ENCODE assay signal across 15 mouse cellular contexts in the genomic region with DNA sequence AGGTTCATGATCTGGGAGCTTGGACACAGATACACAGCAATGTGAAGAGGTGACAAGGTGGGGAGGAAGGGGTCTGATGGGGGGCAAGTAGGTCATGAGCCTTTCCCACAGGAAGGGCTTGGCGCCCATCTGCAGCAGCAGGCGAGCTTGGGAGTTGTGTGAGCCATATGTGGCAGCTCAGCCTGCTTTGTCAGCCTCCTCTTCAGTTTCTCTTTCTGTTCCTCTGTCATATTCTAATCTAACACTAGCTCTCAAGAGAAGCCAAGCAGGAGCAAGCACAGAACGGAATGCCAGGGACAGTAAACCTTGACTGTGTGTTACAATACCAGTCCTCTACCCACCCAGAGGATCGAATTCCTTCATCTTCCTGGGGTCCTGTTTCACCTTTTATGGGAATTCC.
"Had no signal": no experiment of that assay in that cellular context is flagged by ENCODE, and none has a peak within 500 bp of the region (broad histone marks: within the 10 kb centered on the region; RNA-seq: fewer than 3 reads in every experiment).

No protein-coding gene starts in this region.

- H3K27ac ChIP-seq: limb, embryonic 13.5 days; midbrain, embryonic 13.5 days; neural tube, embryonic 15.5 days had no signal

- H3K9ac ChIP-seq: limb, embryonic 13.5 days; lung, embryonic 14.5 days; midbrain, embryonic 13.5 days; neural tube, embryonic 15.5 days had no signal

- H3K27me3 ChIP-seq: limb, embryonic 13.5 days; megakaryocyte, embryonic 14.5 days; midbrain, embryonic 13.5 days; neural tube, embryonic 15.5 days had no signal

- ATAC-seq: midbrain, embryonic 13.5 days had no signal

- H3K9me3 ChIP-seq: limb, embryonic 13.5 days; midbrain, embryonic 13.5 days; neural tube, embryonic 15.5 days had no signal

- H3K4me1 ChIP-seq: megakaryocyte, embryonic 14.5 days; midbrain, embryonic 13.5 days; neural tube, embryonic 15.5 days had no signal

- H3K36me3 ChIP-seq: limb, embryonic 13.5 days; midbrain, embryonic 13.5 days; neural tube, embryonic 15.5 days had no signal

- H3K4me2 ChIP-seq: limb, embryonic 13.5 days; liver, embryonic 11.5 days; lung, embryonic 14.5 days; midbrain, embryonic 13.5 days; neural tube, embryonic 15.5 days had no signal

- DNase-seq: kidney, adult 8-10 months; kidney, postnatal 25 days; lung, embryonic 14.5 days; lung, postnatal 10 days; lung, postnatal 4 days; right cerebral cortex, postnatal 4 days; spleen, adult 18-20 months; thymus, adult 2 months; thymus, postnatal 25 days had no signal

- H3K4me3 ChIP-seq: limb, embryonic 13.5 days; megakaryocyte, embryonic 14.5 days; midbrain, embryonic 13.5 days; myocyte; neural tube, embryonic 15.5 days had no signal
